Mouse (Mus musculus) forebrain, embryonic 12.5 days (tissue): ENCODE data around the gene Gstm2. TPM values are rescaled to one million over a fixed set of nuclear protein-coding genes. Genes with fewer than 3 reads are reported as not detected.
"Not testable (repeated sequence)": the region's sequence is repeated elsewhere in the genome, so short reads cannot be mapped to it uniquely, and the experiment has no call there.

Source experiments
- ATAC-seq: fragments of 200-750 bp; cut with Nextera tagmentation; 2 replicates; pipeline ENCODE4 v1.8.0; 2017; ENCODE audit warnings: moderate TSS enrichment; ENCODE audit not compliant: low FRiP score
- H3K27ac ChIP-seq: fragments of 300-500 bp; sonication (generic); 2 replicates; pipeline ENCODE4 v1.5.1; 2016; ENCODE audit warnings: mild to moderate bottlenecking
- H3K27me3 ChIP-seq: fragments of 300-500 bp; sonication (generic); 2 replicates; pipeline ENCODE4 v1.6.1; 2016; ENCODE audit warnings: mild to moderate bottlenecking
- H3K36me3 ChIP-seq: fragments of 300-500 bp; sonication (generic); replicated peaks from 2 replicates; pipeline ENCODE4 v1.6.1; 2016; ENCODE audit warnings: mild to moderate bottlenecking
- H3K4me1 ChIP-seq: fragments of 300-500 bp; sonication (generic); 2 replicates; pipeline ENCODE4 v1.6.1; 2016
- H3K4me2 ChIP-seq: fragments of 300-500 bp; sonication (generic); 2 replicates; pipeline ENCODE4 v1.6.1; 2016; ENCODE audit warnings: mild to moderate bottlenecking, moderate library complexity
- H3K4me3 ChIP-seq: fragments of 300-500 bp; sonication (generic); replicated peaks from 2 replicates; pipeline ENCODE4 v1.5.1; 2016; ENCODE audit warnings: mild to moderate bottlenecking
- H3K9ac ChIP-seq: fragments of 300-500 bp; sonication (generic); 2 replicates; pipeline ENCODE4 v1.6.1; 2016; ENCODE audit warnings: mild to moderate bottlenecking
- H3K9me3 ChIP-seq: fragments of 300-500 bp; sonication (generic); 2 replicates; pipeline ENCODE4 v1.6.1; 2016
- WGBS: fragments of 180-500 bp; shearing (Covaris S2); methylation state at CpG from one replicate; pipeline ENCODE4 v1.1.7; 2016; 5-methylcytosine and 5-hydroxymethylcytosine counted together
- polyA plus RNA-seq: library from polyadenylated mRNA; unstranded; fragments of >200 nt; fragmentation: Nextera tagmentation; extraction: Ambion mirVana; gene quantifications from 2 replicates; pipeline ENCODE4 v1.2.1, GENCODE M21; 2016

The Gstm2 gene
- polyA plus RNA-seq, 1 experiment from 2014 or later, result 9.3 TPM

GRCm38 (mm10) chr3:107983771-107984170, 2.5 kb downstream of the Gstm2 start:
- H3K4me2 ChIP-seq, result no peak overlapping the region
- WGBS, result 77% methylated on average over 3 of the region's 3 CpGs
- no peak for ATAC-seq
- H3K27ac ChIP-seq, result no peak overlapping the region
- H3K4me3 ChIP-seq, result no peak overlapping the region
- no peaks in the 10 kb centered on the region for H3K36me3 ChIP-seq
- H3K9ac ChIP-seq, result no peak overlapping the region
- no peaks in the 10 kb centered on the region for H3K4me1 ChIP-seq
- no peaks in the 10 kb centered on the region for H3K9me3 ChIP-seq
- H3K27me3 ChIP-seq, result no peaks in the 10 kb centered on the region

GRCm38 (mm10) chr3:107982726-107983125, 3.5 kb downstream of the Gstm2 start:
- Histone ChIP-seq H3K9me3 (no peaks in the 10 kb centered on the region), H3K4me1 (no peaks in the 10 kb centered on the region), H3K4me2 (no peak overlapping the region), H3K36me3 (no peaks in the 10 kb centered on the region), H3K9ac (no peak overlapping the region), H3K27me3 (no peaks in the 10 kb centered on the region), H3K4me3 (no peak overlapping the region), H3K27ac (no peak overlapping the region)
- 83% methylated on average over 6 of the region's 6 CpGs for WGBS
- no peak for ATAC-seq

- Histone ChIP-seq H3K27me3 (no peaks in the 10 kb centered on the region), H3K36me3 (no peaks in the 10 kb centered on the region), H3K9ac (no peak overlapping the region), H3K9me3 (no peaks in the 10 kb centered on the region), H3K4me1 (no peaks in the 10 kb centered on the region), H3K4me3 (no peak overlapping the region), H3K27ac (no peak overlapping the region), H3K4me2 (no peak overlapping the region)
- 70% methylated on average over 3 of the region's 3 CpGs for WGBS
- no peak for ATAC-seq
These were observed 5.0 kb downstream of the Gstm2 start for GRCm38 (mm10) chr3:107981261-107981660.

- Histone ChIP-seq H3K27me3 (no peaks in the 10 kb centered on the region), H3K9ac (no peak overlapping the region), H3K9me3 (no peaks in the 10 kb centered on the region), H3K4me3 (no peak overlapping the region), H3K27ac (no peak overlapping the region), H3K4me1 (no peaks in the 10 kb centered on the region), H3K4me2 (no peak overlapping the region), H3K36me3 (no peaks in the 10 kb centered on the region)
- no peak for ATAC-seq
- WGBS, result 77% methylated on average over 3 of the region's 3 CpGs
These were observed 8.6 kb downstream of the Gstm2 start for GRCm38 (mm10) chr3:107977691-107978090.

- H3K4me3 ChIP-seq, result no peak overlapping the region
- no peak for ATAC-seq
- WGBS, result 96% methylated on average over 1 of the region's 1 CpGs
- H3K9ac ChIP-seq, result no peak overlapping the region
- no peaks in the 10 kb centered on the region for H3K36me3 ChIP-seq
- H3K4me2 ChIP-seq, result no peak overlapping the region
- no peak overlapping the region for H3K27ac ChIP-seq
- no peaks in the 10 kb centered on the region for H3K27me3 ChIP-seq
- no peaks in the 10 kb centered on the region for H3K9me3 ChIP-seq
- no peaks in the 10 kb centered on the region for H3K4me1 ChIP-seq
These were observed 12.0 kb downstream of the Gstm2 start for GRCm38 (mm10) chr3:107974237-107974636.

- no peaks in the 10 kb centered on the region for H3K4me1 ChIP-seq
- 92% methylated on average over 3 of the region's 3 CpGs for WGBS
- no peaks in the 10 kb centered on the region for H3K9me3 ChIP-seq
- no peak overlapping the region for H3K27ac ChIP-seq
- no peak overlapping the region for H3K4me3 ChIP-seq
- no peaks in the 10 kb centered on the region for H3K27me3 ChIP-seq
- no peak for ATAC-seq
- no peaks in the 10 kb centered on the region for H3K36me3 ChIP-seq
- no peak overlapping the region for H3K4me2 ChIP-seq
- no peak overlapping the region for H3K9ac ChIP-seq
These were observed 14.2 kb downstream of the Gstm2 start for GRCm38 (mm10) chr3:107972070-107972469.

GRCm38 (mm10) chr3:107971101-107971500, 15.2 kb downstream of the Gstm2 start:
- H3K27ac ChIP-seq, H3K36me3 ChIP-seq, H3K4me2 ChIP-seq, H3K4me1 ChIP-seq, H3K9me3 ChIP-seq, H3K9ac ChIP-seq, ATAC-seq, H3K27me3 ChIP-seq, H3K4me3 ChIP-seq: not testable (repeated sequence)
- WGBS, result 62% methylated on average over 3 of the region's 3 CpGs

GRCm38 (mm10) chr3:107968724-107969395, 17.4 kb downstream of the Gstm2 start, which contains the start of gene Gstm3:
TSS of gene Gstm3 (minus strand) at chr3:107969283.
- no peak within 1 kb of the TSS for H3K9ac ChIP-seq
- H3K27ac ChIP-seq, result no peak within 1 kb of the TSS
- WGBS, result 72% methylated on average over 13 of the region's 13 CpGs
- no peaks in the 10 kb centered on the region for H3K36me3 ChIP-seq
- no peak for ATAC-seq
- no peak within 1 kb of the TSS for H3K4me3 ChIP-seq
- no peaks in the 10 kb centered on the region for H3K9me3 ChIP-seq
- H3K4me1 ChIP-seq, result peaks cover 9% of the 10 kb centered on the region
- H3K4me2 ChIP-seq, result no peak within 1 kb of the TSS
- H3K27me3 ChIP-seq, result no peaks in the 10 kb centered on the region

- H3K4me2 ChIP-seq, result no peak overlapping the region
- no peak overlapping the region for H3K4me3 ChIP-seq
- WGBS, result 96% methylated on average over 5 of the region's 5 CpGs
- H3K27ac ChIP-seq, result no peak overlapping the region
- no peaks in the 10 kb centered on the region for H3K36me3 ChIP-seq
- no peak overlapping the region for H3K9ac ChIP-seq
- H3K4me1 ChIP-seq, result peaks cover 9% of the 10 kb centered on the region
- no peak for ATAC-seq
- H3K9me3 ChIP-seq, result no peaks in the 10 kb centered on the region
- no peaks in the 10 kb centered on the region for H3K27me3 ChIP-seq
These were observed 19.6 kb downstream of the Gstm2 start for GRCm38 (mm10) chr3:107966631-107967030.

GRCm38 (mm10) chr3:107965592-107965991, 20.7 kb downstream of the Gstm2 start:
- 74% methylated on average over 1 of the region's 1 CpGs for WGBS
- no peak overlapping the region for H3K27ac ChIP-seq

GRCm38 (mm10) chr3:107964656-107965308, 21.5 kb downstream of the Gstm2 start:
- Histone ChIP-seq H3K9me3 (no peaks in the 10 kb centered on the region), H3K27me3 (no peaks in the 10 kb centered on the region), H3K4me2 (no peak overlapping the region), H3K9ac (no peak overlapping the region), H3K36me3 (no peaks in the 10 kb centered on the region), H3K4me1 (peaks cover 9% of the 10 kb centered on the region), H3K27ac (0 out of 2 replicates have a peak overlapping the region, but pooled peaks have one; percentile 31), H3K4me3 (no peak overlapping the region)
- 58% methylated on average over 5 of the region's 5 CpGs for WGBS
- ATAC-seq, result no peak

More at GRCm38 (mm10) chr3:107965592-107965991, 20.7 kb downstream of the Gstm2 start:
- no peak for ATAC-seq
- H3K36me3 ChIP-seq, result no peaks in the 10 kb centered on the region
- no peaks in the 10 kb centered on the region for H3K9me3 ChIP-seq
- no peaks in the 10 kb centered on the region for H3K27me3 ChIP-seq
- no peak overlapping the region for H3K4me3 ChIP-seq
- no peak overlapping the region for H3K9ac ChIP-seq
- no peak overlapping the region for H3K4me2 ChIP-seq
- peaks cover 9% of the 10 kb centered on the region for H3K4me1 ChIP-seq

- Histone ChIP-seq H3K4me2 (no peak overlapping the region), H3K27me3 (no peaks in the 10 kb centered on the region), H3K36me3 (no peaks in the 10 kb centered on the region), H3K4me3 (no peak overlapping the region), H3K4me1 (peaks cover 9% of the 10 kb centered on the region), H3K9me3 (no peaks in the 10 kb centered on the region), H3K9ac (no peak overlapping the region), H3K27ac (no peak overlapping the region)
- no peak for ATAC-seq
- 83% methylated on average over 4 of the region's 4 CpGs for WGBS
These were observed 22.2 kb downstream of the Gstm2 start for GRCm38 (mm10) chr3:107964026-107964425.

- H3K4me1 ChIP-seq, ATAC-seq, H3K36me3 ChIP-seq, H3K9ac ChIP-seq, H3K4me3 ChIP-seq, H3K9me3 ChIP-seq, H3K27ac ChIP-seq, H3K27me3 ChIP-seq, H3K4me2 ChIP-seq: not testable (repeated sequence)
- WGBS, result 87% methylated on average over 9 of the region's 9 CpGs
These were observed 31.0 kb downstream of the Gstm2 start for GRCm38 (mm10) chr3:107955260-107955659.
